Mouse (Mus musculus) thymus, adult 2 months (tissue): Measurements from ENCODE around the gene Zmynd10.

Experiments
- CTCF ChIP-seq: fragments of 200-500 bp; IDR thresholded peaks from 2 replicates; pipeline ENCODE4 v1.5.1; 2012; ENCODE audit warnings: mild to moderate bottlenecking, control low read depth, low read length, moderate library complexity, borderline replicate concordance; ENCODE audit not compliant: control insufficient read depth, poor library complexity, insufficient read depth; ENCODE audit errors: extremely low read depth
- POLR2A ChIP-seq: fragments of 200-500 bp; IDR thresholded peaks from 2 replicates; pipeline ENCODE4 v1.6.1; 2012; ENCODE audit warnings: mild to moderate bottlenecking, low read length, control low read depth, moderate library complexity; ENCODE audit not compliant: control insufficient read depth, poor library complexity, insufficient read depth; ENCODE audit errors: extremely low read depth

- TF ChIP-seq POLR2A (no peak), CTCF (no peak)
Observed at GRCm38 (mm10) chr9:107556346-107556745, 9.2 kb downstream of the Zmynd10 start.
